Mouse (Mus musculus) urinary bladder, adult 2 months (tissue): ENCODE measurements around the gene Zdhhc21. TPM values are rescaled to one million over a fixed set of nuclear protein-coding genes. Genes with fewer than 3 reads are reported as not detected.

ENCODE experiments used
- DNase-seq: peaks from one replicate; pipeline ENCODE4 v3.0.0; 2022; ENCODE audit warnings: low spot score
- polyA plus RNA-seq: library from polyadenylated mRNA; depleted of rRNA; stranded (reverse); fragments of >200 nt; gene quantifications from 2 replicates; pipeline ENCODE4 v1.2.3, GENCODE M21; 2012

The Zdhhc21 gene
- polyA plus RNA-seq, 1 experiment = 8.6 TPM

DNA sequence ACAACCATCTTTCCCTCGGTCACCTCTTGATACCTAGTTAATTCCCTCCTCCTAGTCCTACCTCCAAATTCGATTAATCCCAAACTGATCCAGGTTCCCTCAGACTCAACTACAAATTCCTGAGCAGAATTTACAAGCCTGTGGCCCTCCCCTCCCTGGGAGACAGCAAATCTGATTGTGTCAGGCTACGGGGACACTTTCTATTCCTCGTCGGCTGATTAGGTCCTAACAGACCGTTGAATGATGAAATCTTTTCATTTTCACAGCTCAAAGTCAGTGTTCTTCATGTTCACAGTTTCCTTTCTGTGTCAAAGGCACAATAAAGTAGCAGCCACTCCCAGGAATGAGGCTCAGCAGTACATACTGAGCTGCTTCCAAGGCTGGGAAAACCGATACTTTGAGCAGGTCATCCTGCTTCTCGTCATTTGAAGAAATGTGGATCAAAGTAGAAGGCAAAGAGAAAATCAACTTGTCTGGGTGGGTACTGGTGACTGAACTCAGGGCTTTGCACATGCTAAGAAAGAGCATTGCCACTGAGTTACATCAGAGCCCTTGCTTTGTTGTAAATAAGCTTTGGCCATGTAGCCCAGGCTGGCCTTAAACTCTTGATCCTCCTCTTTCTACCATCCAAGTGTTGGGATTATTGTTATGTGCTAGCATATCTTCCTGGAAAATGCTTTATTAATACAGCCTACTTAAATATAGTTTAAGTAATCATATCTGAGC lies 5.4 kb upstream of the Zdhhc21 start:
- DNase-seq = no peak

DNA sequence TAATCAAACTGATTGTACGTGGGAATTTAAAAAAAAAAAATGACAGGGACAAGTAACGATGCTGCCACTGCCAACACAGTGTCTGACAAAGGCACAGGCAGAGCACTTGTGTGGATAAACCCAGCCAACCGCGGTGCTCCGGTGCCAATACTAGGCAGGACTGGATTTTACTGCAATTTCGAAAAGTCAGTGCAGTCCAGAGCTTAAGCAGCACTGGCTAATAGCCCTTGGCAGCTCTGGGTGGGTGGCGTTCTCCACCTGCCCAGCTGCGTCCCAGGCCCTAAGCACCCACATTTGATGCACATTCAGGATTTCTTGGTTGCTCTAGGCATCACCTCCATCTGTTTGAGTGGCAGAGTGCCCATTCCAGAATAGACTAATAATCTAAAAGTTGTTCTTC lies 3.6 kb upstream of the Zdhhc21 start:
- DNase-seq = no peak

DNA sequence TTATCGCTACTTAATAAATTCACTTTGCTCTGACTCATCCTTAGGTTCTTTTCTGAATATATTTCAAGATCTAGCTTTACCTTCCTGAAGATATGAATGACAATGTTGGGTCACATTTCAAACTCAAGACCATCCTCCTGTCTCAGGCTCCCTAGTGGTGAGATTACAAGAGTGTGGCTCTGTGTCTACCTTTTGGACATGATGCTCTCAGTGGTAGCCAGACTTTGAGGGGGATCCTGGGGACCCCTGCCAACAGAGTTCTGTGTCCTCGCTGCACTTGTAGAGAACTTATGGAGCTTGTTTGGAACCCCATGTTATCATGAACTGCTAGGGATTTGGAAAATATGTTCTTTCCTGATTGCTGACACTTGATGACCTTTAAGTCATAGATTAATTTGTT lies 1.7 kb upstream of the Zdhhc21 start:
- DNase-seq = no peak

DNA sequence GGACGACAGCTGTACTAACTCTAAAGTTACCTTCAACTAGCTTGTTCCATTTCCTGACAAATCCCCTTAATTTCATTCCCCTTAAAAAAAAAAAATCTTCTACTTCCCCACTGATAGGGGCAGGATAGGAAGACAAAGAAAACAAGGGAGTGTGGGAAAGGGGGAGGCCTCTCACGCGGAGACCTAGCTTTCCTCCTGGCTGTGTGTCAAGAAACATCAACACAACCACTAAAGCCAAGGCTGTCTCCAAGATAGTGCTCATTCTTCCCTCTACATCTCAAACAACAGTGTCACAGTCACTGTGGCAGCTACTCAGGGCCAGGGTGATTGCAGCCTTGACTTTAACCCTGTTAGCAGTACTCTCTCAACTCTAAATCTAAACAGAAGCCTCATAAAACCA lies 808 bp upstream of the Zdhhc21 start:
- no peak for DNase-seq

DNA sequence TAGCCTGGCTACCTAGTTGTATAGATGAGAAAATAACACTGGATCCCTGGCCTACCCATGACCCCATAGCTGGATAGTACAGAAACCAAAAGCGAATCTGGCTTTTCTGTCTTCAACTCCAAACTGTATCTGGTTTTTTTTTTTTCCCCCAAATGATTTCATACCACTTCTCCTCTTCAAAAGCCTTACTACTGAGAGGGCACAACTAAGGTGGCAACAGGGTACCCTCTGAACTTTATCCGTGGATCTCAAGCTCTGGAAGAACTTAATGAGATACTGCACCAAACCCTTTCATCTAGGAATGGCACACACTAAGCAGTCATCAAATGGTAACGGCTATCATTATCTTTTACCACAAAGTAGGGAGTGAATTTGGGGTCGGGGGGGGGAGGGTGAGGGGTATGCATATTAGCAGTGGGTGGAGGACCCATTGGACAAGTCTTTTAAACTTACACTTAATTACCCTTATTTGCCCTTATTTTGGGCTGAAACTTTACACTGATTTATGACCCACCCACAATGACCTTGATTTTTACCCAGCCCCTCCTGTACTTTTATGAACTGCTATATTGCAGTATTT lies 1.2 kb downstream of the Zdhhc21 start:
- DNase-seq = no peak

DNA sequence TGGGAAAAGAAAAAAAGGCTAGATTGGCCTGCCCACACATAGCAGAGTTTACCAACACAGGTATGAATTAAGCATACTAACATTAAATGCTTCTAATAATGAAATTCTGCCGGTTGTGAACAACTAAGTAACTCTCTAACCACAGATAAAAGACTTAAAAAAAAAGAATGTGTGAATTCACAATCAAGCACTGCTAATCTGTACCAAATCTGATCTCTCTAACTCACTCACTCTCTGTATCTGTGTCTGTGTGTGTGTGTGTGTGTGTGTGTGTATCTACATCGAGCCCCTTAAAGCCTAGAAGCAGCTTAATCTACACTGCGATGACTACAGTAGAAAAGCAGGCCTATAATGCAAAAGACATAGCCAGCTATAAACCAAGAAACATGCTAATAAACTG lies 2.8 kb downstream of the Zdhhc21 start:
- no peak for DNase-seq

DNA sequence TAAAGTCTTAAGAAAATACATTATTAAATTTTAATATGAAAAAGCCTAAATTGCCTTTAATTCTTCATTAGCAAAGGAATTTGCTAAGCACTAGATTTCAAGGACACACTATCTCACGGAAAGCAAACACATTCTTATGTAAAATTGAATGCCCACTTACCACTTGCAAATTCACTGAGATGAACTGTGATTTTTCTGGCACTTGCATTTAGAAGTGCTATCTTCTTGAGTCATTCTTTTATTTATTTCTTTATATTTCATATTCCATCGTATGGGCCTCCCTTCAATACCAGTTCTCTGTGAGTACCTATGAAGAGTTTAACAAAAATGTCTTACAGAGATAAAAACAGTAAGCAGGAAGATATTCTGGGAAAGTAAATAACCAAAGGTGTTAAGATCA lies 5.9 kb downstream of the Zdhhc21 start:
- no peak for DNase-seq

DNA sequence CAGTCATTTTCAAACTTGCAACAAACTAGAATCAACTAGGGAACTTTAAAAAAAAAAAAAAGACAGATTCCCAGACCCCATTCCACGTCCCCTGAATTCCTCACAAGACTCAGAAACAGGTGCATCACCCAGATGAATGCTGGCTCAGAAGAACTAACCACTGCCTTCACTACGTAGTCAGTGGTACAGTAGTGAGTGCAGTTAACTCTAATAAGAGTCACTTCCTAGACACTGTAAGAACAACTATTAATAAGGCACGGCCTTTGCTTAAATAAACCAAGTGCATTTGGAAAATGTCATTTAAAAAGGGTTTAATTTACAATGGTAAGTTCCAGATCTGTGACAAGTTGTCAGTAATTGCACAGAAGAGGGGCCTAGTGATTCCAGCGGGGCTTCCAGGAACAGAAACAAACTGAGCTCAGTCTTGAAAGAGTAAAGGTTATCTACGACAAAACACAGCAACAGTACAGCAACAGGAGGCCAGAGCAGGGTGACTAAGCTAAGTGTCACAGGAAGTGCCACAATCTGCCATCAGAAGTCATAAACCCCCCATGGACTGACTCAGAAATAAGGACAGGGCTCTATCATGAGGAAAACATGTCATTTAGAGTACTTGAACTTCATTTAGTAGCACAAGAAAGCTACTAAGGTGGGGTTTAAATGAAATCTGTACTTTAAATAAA lies 11.1 kb downstream of the Zdhhc21 start:
- DNase-seq = no peak

DNA sequence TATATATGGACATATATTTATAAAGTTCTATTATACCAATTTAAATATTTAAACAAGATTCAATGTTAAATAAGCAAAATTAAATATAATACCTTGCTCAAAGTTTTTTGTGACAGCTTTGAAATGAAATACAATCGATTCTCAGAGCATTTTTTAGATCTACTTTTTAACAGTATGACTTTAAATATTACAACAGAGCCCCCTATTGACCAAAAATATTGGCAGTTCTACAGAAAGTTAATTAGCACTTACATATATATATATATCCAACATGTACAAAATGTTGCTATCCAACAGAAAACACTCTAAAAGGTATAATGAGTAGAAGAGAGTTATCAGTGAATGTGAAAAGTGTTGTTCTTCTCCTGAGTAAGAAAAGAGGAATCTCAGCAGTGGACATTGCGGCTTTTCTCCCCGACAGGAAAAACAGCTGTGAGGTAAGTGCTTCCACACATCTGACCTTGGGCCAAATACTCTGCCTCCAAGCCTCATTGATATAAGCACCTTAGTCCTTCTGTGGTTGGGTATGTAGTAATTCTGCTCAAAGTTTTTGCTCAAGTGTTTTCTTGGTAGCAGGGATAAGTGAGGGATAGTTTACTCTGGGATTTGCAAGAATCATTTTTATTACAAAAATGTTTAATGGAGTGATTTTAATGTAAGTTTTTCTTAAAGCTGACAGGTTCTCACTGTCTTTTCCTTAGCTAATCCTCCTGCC lies 22.1 kb downstream of the Zdhhc21 start:
- no peak for DNase-seq

DNA sequence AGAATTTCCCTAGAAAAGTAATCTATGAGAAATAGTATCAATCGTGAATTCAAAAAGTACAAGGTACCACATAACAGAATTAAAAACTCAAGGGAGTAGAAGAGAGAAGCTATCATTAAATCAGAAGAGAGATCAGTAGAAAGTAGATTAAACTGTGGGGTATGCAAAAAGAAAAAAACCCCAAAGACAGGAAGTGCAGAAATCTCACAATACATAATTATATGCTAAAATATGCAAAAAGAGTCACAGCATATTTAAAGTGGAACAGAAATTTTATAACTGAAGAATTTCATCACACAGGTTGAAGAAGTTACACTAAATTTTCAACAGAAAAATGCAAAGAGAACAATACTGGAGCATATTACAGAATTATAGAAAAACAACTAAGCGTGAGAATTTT lies 28.6 kb downstream of the Zdhhc21 start:
- DNase-seq = no peak

DNA sequence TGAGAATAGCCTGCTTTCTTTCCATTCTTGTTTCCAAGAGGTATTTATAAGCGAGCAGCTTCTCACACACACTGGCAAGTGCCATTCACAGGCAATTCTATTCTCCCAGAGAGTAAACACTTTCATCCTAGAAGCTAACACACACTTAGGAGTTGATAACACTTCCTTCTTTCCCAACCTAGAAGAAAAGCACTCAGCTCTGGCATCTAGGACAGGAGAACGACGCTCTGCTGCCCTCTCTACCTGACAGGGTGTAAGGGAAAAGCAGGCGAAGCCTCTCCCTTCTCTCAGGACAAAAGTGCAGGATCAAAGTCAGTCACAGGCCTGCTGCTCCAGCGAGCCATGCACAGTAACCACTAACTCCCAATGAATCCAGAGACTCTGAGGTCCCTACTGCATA lies 30.3 kb downstream of the Zdhhc21 start:
- no peak for DNase-seq

DNA sequence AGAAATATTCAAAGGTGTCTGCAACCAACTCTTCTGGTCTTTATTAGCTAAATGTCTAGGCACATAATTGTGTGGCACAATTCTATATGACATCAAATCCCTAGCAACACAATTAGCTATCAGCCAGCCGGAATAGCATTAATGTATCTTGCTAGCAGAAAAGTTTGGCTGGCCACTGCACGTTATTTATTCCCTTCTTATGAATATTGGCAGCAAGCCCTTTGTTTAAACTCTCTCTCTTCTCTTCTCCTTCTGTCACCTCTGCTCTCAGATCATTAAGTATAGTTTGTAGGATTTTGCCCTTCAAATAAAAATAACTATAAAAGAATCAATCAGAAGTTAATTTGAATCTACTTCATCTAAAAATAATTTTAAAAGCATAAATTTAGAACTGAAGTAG lies 32.8 kb downstream of the Zdhhc21 start:
- DNase-seq = no peak

DNA sequence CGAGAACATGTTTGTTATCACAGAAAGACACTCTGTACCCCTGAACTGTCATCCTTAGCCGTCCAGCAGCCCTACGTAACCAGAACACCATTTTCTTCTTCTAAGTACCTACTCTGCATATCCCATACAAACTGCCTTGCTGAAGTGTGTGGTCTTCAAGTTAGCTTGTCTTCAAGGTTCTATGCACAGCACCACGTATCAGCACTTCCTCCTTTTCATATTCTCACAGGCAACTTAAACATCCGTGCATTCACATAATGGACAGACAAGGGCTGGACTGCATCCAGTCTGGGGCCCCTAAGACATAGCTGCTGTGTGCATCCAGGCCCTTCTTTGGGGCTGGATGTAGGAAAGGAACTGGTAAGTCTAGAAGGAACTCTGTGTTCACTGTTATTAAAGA lies 41.9 kb downstream of the Zdhhc21 start:
- no peak for DNase-seq

DNA sequence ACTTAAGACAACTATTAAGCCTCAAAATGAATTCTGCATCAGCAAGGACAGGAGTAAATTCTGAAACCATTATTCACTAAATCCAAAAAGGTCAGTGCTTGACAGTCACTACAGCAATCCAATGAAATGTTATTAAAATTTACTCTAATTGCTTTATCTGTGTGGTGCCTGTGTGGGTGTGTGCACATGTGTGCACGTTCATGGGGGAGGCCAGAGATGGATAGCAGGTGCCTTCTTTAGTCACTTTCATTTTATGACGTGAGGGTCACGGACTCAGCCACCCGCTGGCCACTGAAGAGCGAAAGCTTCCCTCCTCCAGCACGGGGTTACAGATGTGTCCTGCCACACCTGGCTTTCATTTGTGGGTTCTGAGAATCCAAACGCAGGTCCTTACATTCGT lies 43.4 kb downstream of the Zdhhc21 start:
- no peak for DNase-seq

DNA sequence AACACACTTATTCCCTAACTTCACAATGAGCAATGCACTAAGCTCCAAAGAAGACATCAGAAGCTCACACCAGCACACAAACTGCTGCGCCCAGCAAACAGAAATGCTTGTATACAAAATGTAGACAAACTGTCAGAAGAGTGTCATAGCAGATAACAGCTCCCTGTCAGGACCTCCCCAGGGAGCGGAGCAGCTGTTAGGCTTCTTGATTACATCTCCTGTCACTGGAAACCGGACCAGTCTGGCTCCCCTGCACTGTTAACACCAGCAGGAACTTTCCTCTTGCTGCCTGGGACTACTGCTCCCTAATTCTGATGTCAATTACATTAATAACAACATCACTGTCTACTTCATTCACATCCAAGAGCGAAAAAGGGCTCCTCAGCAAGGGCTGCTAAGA lies 44.5 kb downstream of the Zdhhc21 start:
- no peak for DNase-seq

DNA sequence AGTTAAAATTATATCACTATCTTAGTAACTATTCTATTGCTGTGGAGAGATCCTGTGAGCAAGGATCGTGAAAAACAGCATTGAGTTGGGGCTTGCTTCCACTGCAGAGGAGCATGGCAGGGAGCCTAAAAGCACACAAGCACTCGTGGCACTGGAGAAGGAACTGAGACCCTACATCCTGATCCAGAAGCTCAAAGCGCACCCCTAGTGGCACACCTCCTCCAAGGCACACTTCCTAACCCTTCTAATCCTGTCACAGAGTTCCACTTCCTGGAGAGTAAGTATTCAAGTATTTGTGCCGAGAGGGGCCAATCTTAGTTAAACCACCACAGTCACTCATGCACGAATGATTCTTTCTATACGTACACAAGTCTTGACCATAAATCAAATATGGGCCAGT lies 46.4 kb downstream of the Zdhhc21 start:
- DNase-seq = no peak

DNA sequence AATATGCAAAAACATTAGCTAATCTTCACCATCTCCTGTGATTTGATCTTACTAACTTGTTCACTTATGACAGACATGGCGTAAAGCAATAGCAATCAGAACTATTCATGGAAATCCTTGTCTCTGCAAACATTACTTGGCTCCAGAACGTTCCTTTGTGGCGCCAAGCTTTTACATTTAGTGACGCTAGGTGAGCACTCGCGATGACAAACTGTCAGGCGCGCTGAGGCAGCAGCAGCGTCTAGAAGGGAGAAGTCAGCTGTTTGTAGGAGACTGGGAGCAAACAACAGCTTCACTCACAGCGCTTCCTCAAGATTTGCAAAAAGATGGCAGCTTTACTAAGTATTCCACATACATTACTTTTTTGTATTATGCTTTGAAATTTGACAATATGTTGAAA lies 51.9 kb downstream of the Zdhhc21 start:
- DNase-seq = no peak

DNA sequence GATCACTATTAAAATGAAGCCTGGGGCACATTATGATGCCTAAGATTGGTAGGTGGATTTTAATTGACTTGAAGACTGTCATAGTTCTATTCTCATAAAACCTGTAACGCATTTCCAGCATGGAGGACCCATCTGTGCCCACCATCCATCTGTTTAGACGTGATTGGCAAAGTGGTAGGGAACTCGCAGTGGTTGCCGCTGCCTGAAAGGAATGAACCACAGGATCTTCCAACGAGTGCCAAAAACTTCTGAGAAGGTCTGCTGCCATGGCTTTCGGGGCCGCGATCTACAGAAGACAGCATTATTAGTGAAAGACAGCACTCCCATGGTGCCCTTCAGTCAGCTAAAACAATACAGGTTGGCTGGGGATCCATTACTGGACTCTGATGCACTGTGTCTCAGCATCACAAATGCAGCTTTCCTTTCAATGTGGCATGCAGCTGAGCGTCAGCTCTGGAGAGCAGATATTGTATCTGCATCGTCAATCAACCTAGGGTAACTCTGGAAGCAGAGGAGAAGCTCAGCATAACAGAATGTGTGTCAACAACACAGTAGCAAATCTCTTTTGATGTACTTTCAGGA lies 53.5 kb downstream of the Zdhhc21 start:
- DNase-seq = no peak

DNA sequence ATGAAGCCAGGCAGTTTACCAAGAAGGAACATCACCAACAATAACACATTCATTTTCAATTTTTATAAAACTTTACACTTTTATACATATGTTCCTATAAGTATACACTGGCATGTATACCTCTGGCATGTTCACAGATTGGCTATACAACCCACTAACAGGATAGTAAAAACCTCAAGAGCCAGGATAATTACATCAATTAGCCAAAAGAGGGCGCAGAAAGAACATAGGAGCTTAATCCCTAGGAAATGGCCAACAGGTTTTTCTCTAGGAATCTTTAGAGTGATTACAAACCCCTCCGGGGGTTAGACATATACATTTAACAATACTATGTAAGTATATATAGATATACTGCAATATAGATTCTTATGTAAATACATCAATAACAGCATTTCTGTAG lies 55.7 kb downstream of the Zdhhc21 start:
- no peak for DNase-seq

DNA sequence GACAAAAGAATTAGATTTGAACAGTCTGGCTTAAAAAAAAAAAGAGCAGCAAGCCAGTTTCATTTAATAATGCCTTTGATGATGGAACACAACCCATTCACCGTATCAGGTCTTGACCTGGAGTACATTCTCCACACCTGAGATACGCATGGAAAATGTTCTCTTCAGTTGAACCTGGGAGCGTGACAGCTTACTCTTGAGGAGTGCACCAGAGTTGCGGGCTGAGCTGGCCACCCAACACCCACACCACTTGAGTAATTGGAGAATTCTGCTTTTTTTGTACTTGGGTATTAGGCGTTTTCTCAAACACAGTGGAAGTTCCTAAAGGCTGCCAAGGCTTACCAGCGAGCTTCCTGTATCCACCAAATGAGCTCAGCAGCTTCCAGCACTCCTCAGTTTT lies 66.2 kb downstream of the Zdhhc21 start:
- no peak for DNase-seq

DNA sequence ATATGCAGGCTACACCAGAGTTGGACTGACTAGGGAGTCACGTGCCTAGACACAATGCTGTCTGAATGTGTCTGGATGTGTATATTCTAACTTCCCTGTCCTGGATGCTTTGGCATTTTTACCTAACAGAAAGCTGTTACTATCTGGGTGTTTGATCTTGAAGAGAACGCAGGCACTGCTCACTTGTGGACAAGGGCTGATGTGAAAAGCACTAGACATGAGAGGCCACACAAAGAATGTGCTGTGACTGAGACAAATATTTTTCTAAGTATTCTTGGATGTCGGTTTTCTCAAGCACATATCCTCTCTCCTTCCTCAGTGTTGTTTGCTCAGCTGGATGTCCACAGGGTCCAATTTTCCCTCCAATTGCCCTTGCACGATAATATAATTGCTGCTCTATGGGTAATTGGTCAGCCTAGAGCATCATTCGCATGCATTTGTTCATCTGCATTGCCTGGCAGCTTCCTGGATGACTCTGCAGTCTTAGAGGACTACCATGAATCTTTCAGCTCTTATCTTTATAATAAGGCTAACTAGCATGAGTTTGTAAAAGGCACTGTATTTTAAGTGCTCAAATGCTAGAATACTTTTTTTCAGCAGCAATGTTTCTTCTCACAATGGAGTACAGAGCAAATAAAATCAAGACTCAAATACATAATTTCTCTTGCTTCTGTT lies 66.7 kb downstream of the Zdhhc21 start:
- no peak for DNase-seq
